In genomic region chr10:75797619-75798175, GRCm38 (mm10) we compare ENCODE assay signal across 8 mouse cellular contexts. TPM values are rescaled to one million over a fixed set of nuclear protein-coding genes. Genes with fewer than 3 reads are reported as not detected.
DNase-seq lines count a peak whose midpoint lies in the region; ATAC-seq and TF ChIP-seq lines count a peak whose summit lies in the region.

No protein-coding gene starts in this region.

- no peaks in the 10 kb centered on the region for H3K27me3 ChIP-seq in ES-Bruce4 (ENCODE audit: control insufficient read depth, insufficient read depth, low read length, poor library complexity, severe bottlenecking)
- peaks cover 24% of the 10 kb centered on the region for H3K27me3 ChIP-seq in erythroblast, embryonic 14.5 days (ENCODE audit: control insufficient read depth)
- H3K27me3 ChIP-seq in heart, postnatal 0 days (ENCODE audit: control insufficient read depth, insufficient read depth, low read length): no peaks in the 10 kb centered on the region
- peaks cover 35% of the 10 kb centered on the region for H3K27me3 ChIP-seq in liver, embryonic 15.5 days

- TF ChIP-seq CTCF in ES-Bruce4 (IDR thresholded peaks at IDR 0.05; ENCODE audit: low read depth, low read length): no peak
- no peak for TF ChIP-seq CTCF in bone marrow, adult 2 months (IDR thresholded peaks at IDR 0.05; ENCODE audit: control insufficient read depth, insufficient read depth, low read length)
- TF ChIP-seq CTCF in heart, postnatal 0 days (IDR thresholded peaks at IDR 0.05; ENCODE audit: low read depth): no peak

- peak overlapping the region; percentile 77 for H3K4me3 ChIP-seq in ES-Bruce4 (ENCODE audit: low read depth, low read length)
- H3K4me3 ChIP-seq in bone marrow, adult 2 months (replicated peaks; ENCODE audit: control insufficient read depth, low read depth, low read length): peak overlapping the region; percentile 72
- peak overlapping the region; percentile 65 for H3K4me3 ChIP-seq in erythroblast, embryonic 14.5 days (replicated peaks)
- H3K4me3 ChIP-seq in heart, postnatal 0 days (ENCODE audit: low read depth, low read length): peak overlapping the region; percentile 58
- H3K4me3 ChIP-seq in liver, embryonic 15.5 days (replicated peaks): peak overlapping the region; percentile 63

- no peak overlapping the region for H3K27ac ChIP-seq in ES-Bruce4 (ENCODE audit: insufficient read depth, low read length)
- H3K27ac ChIP-seq in bone marrow, adult 2 months (ENCODE audit: control insufficient read depth, insufficient read depth, low read depth, low read length, poor library complexity): no peak overlapping the region
- no peak overlapping the region for H3K27ac ChIP-seq in heart, postnatal 0 days (ENCODE audit: low read depth)
- H3K27ac ChIP-seq in liver, embryonic 15.5 days (replicated peaks): peak overlapping the region; percentile 65; the same call in 1 of the 2 replicates

- no peak for TF ChIP-seq POLR2A in ES-Bruce4 (IDR thresholded peaks at IDR 0.05; ENCODE audit: insufficient read depth, low read length)
- no peak for TF ChIP-seq POLR2A in bone marrow, adult 2 months (IDR thresholded peaks at IDR 0.05; ENCODE audit: borderline replicate concordance, control insufficient read depth, low read depth, low read length)

- H3K4me1 ChIP-seq in ES-Bruce4 (ENCODE audit: control insufficient read depth, insufficient read depth, low read length): no peaks in the 10 kb centered on the region
- no peaks in the 10 kb centered on the region; the same call in 1 of the 2 replicates for H3K4me1 ChIP-seq in bone marrow, adult 2 months (ENCODE audit: control insufficient read depth, insufficient read depth, low read length)
- peaks cover 23% of the 10 kb centered on the region for H3K4me1 ChIP-seq in erythroblast, embryonic 14.5 days (ENCODE audit: control insufficient read depth)
- H3K4me1 ChIP-seq in heart, postnatal 0 days (ENCODE audit: control insufficient read depth, insufficient read depth): peaks cover 7% of the 10 kb centered on the region
- peaks cover 22% of the 10 kb centered on the region for H3K4me1 ChIP-seq in liver, embryonic 15.5 days (replicated peaks)

- peak; percentile 26 for DNase-seq in heart, postnatal 0 days (ENCODE audit: low spot score)
- peak; percentile 64 for DNase-seq in kidney, postnatal 14 days
- DNase-seq in natural killer cell, adult 2 months (ENCODE audit: low spot score in 2 of 2): peak; percentile 8 to 24
- DNase-seq in thymus, postnatal 4 days: peak; percentile 39

- 2% methylated on average over 12 of the region's 12 CpGs for WGBS in bone marrow, adult 2 months
- WGBS in heart, postnatal 0 days: 1% methylated on average over 11 of the region's 12 CpGs
- WGBS in liver, embryonic 15.5 days (ENCODE audit: insufficient replicate concordance): under 1% methylated on average over 12 of the region's 12 CpGs

- H3K4me2 ChIP-seq in heart, postnatal 0 days (ENCODE audit: low read depth, low read length): peak overlapping the region; percentile 92
- H3K4me2 ChIP-seq in liver, embryonic 15.5 days: peak overlapping the region; percentile 86

- H3K9me3 ChIP-seq in ES-Bruce4 (replicated peaks; ENCODE audit: control insufficient read depth, insufficient read depth, low read length, poor library complexity, severe bottlenecking): no peaks in the 10 kb centered on the region
- no peaks in the 10 kb centered on the region for H3K9me3 ChIP-seq in erythroblast, embryonic 14.5 days (ENCODE audit: control insufficient read depth, low read length)
- no peaks in the 10 kb centered on the region for H3K9me3 ChIP-seq in heart, postnatal 0 days (replicated peaks; ENCODE audit: control insufficient read depth, low read length)
- H3K9me3 ChIP-seq in liver, embryonic 15.5 days (replicated peaks): no peaks in the 10 kb centered on the region

- H3K9ac ChIP-seq in ES-Bruce4 (ENCODE audit: low read depth, poor library complexity, severe bottlenecking): peak overlapping the region; percentile 30
- H3K9ac ChIP-seq in heart, postnatal 0 days (replicated peaks; ENCODE audit: low read depth, low read length): peak overlapping the region; percentile 50
- peak overlapping the region; percentile 55 for H3K9ac ChIP-seq in liver, embryonic 15.5 days

- no peaks in the 10 kb centered on the region for H3K36me3 ChIP-seq in ES-Bruce4 (ENCODE audit: control insufficient read depth, insufficient read depth, low read length, poor library complexity, severe bottlenecking)
- H3K36me3 ChIP-seq in erythroblast, embryonic 14.5 days (ENCODE audit: control insufficient read depth): no peaks in the 10 kb centered on the region
- no peaks in the 10 kb centered on the region for H3K36me3 ChIP-seq in heart, postnatal 0 days (replicated peaks; ENCODE audit: control insufficient read depth, insufficient read depth, low read length)
- no peaks in the 10 kb centered on the region for H3K36me3 ChIP-seq in liver, embryonic 15.5 days (replicated peaks)

- ATAC-seq in heart, postnatal 0 days (ENCODE audit: insufficient read depth, low read depth): peak; percentile 66
- peak; percentile 71 for ATAC-seq in liver, embryonic 15.5 days (ENCODE audit: insufficient read depth)

- TF ChIP-seq EP300 in ES-Bruce4 (IDR thresholded peaks at IDR 0.05; ENCODE audit: insufficient read depth, low read depth, low read length): no peak
- no peak for TF ChIP-seq EP300 in heart, postnatal 0 days (IDR thresholded peaks at IDR 0.05; ENCODE audit: low read depth)

RNA-seq across cellular contexts. Expression of gene Gstt1, which starts 0.7 kb away (rescaled TPM):
- polyA plus RNA-seq in ES-Bruce4 (2011; ENCODE audit: insufficient read depth, insufficient read length, low read depth, missing spikeins): 8.9 and 9.5 TPM in 2 replicates
- 19.9 and 22.5 TPM in 2 replicates for polyA plus RNA-seq in bone marrow, adult 2 months (2011; ENCODE audit: insufficient read depth, insufficient read length, low replicate concordance, missing spikeins)
- polyA plus RNA-seq in erythroblast, embryonic 14.5 days (2012): 0.14 and 0.22 TPM in 2 replicates
- total RNA-seq in heart, postnatal 0 days (2014; rRNA removed; ENCODE audit: low replicate concordance): 12.9 and 20.0 TPM in 2 replicates
- polyA plus RNA-seq in heart, postnatal 0 days (2015; fragmentation: Nextera tagmentation; extraction: Ambion mirVana): 7.6 and 10.1 TPM in 2 replicates
- 108 and 151 TPM in 2 replicates for polyA plus RNA-seq in liver, embryonic 15.5 days (2015; fragmentation: Nextera tagmentation; extraction: Ambion mirVana)

RNA-seq across cellular contexts. Expression of gene Gstt3, which starts 16.5 kb away (rescaled TPM):
- 9.7 and 11.6 TPM in 2 replicates for polyA plus RNA-seq in ES-Bruce4 (2011; ENCODE audit: insufficient read depth, insufficient read length, low read depth, missing spikeins)
- polyA plus RNA-seq in bone marrow, adult 2 months (2011; ENCODE audit: insufficient read depth, insufficient read length, low replicate concordance, missing spikeins): 1.6 and 4.3 TPM in 2 replicates
- 0.12 TPM in 1 of 2 replicates, not detected in the other for polyA plus RNA-seq in erythroblast, embryonic 14.5 days (2012)
- 3.2 and 4.1 TPM in 2 replicates for total RNA-seq in heart, postnatal 0 days (2014; rRNA removed; ENCODE audit: low replicate concordance)
- polyA plus RNA-seq in heart, postnatal 0 days (2015; fragmentation: Nextera tagmentation; extraction: Ambion mirVana): 2.1 and 3.1 TPM in 2 replicates
- 14.9 and 15.4 TPM in 2 replicates for polyA plus RNA-seq in liver, embryonic 15.5 days (2015; fragmentation: Nextera tagmentation; extraction: Ambion mirVana)

RNA-seq across cellular contexts. Expression of gene Gm20441, which starts 16.9 kb away (rescaled TPM):
- polyA plus RNA-seq in ES-Bruce4 (2011; ENCODE audit: insufficient read depth, insufficient read length, low read depth, missing spikeins): not detected in 2 replicates
- polyA plus RNA-seq in bone marrow, adult 2 months (2011; ENCODE audit: insufficient read depth, insufficient read length, low replicate concordance, missing spikeins): not detected in 2 replicates
- polyA plus RNA-seq in erythroblast, embryonic 14.5 days (2012): not detected in 2 replicates
- not detected in 2 replicates for total RNA-seq in heart, postnatal 0 days (2014; rRNA removed; ENCODE audit: low replicate concordance)
- not detected in 2 replicates for polyA plus RNA-seq in heart, postnatal 0 days (2015; fragmentation: Nextera tagmentation; extraction: Ambion mirVana)
- polyA plus RNA-seq in liver, embryonic 15.5 days (2015; fragmentation: Nextera tagmentation; extraction: Ambion mirVana): not detected in 2 replicates

RNA-seq across cellular contexts. Expression of gene Ddt, which starts 24.5 kb away (rescaled TPM):
- 99.5 and 108 TPM in 2 replicates for polyA plus RNA-seq in ES-Bruce4 (2011; ENCODE audit: insufficient read depth, insufficient read length, low read depth, missing spikeins)
- polyA plus RNA-seq in bone marrow, adult 2 months (2011; ENCODE audit: insufficient read depth, insufficient read length, low replicate concordance, missing spikeins): 9.3 and 20.0 TPM in 2 replicates
- polyA plus RNA-seq in erythroblast, embryonic 14.5 days (2012): 2.7 and 3.0 TPM in 2 replicates
- 66.7 and 83.0 TPM in 2 replicates for total RNA-seq in heart, postnatal 0 days (2014; rRNA removed; ENCODE audit: low replicate concordance)
- polyA plus RNA-seq in heart, postnatal 0 days (2015; fragmentation: Nextera tagmentation; extraction: Ambion mirVana): 82.1 and 84.8 TPM in 2 replicates
- 185 and 204 TPM in 2 replicates for polyA plus RNA-seq in liver, embryonic 15.5 days (2015; fragmentation: Nextera tagmentation; extraction: Ambion mirVana)

RNA-seq across cellular contexts. Expression of gene Gstt4, which starts 24.6 kb away (rescaled TPM):
- not detected in 2 replicates for polyA plus RNA-seq in ES-Bruce4 (2011; ENCODE audit: insufficient read depth, insufficient read length, low read depth, missing spikeins)
- polyA plus RNA-seq in bone marrow, adult 2 months (2011; ENCODE audit: insufficient read depth, insufficient read length, low replicate concordance, missing spikeins): not detected in 2 replicates
- polyA plus RNA-seq in erythroblast, embryonic 14.5 days (2012): not detected in 2 replicates
- total RNA-seq in heart, postnatal 0 days (2014; rRNA removed; ENCODE audit: low replicate concordance): not detected in 2 replicates
- not detected in 2 replicates for polyA plus RNA-seq in heart, postnatal 0 days (2015; fragmentation: Nextera tagmentation; extraction: Ambion mirVana)
- polyA plus RNA-seq in liver, embryonic 15.5 days (2015; fragmentation: Nextera tagmentation; extraction: Ambion mirVana): not detected in 2 replicates
